Mouse (Mus musculus) heart, adult 2 months (tissue): ENCODE measurements around the gene Tnfrsf9.
A peak's percentile ranks its signal among the peaks of the same experiment; 100 is the strongest.

ENCODE experiments used
- CTCF ChIP-seq: fragments of 200-600 bp; IDR thresholded peaks from 2 replicates; pipeline ENCODE4 v1.8.1; 2022; ENCODE audit warnings: antibody characterized with exemption, mild to moderate bottlenecking, moderate library complexity
- EP300 ChIP-seq: fragments of 200-500 bp; IDR thresholded peaks from 2 replicates; pipeline ENCODE4 v1.6.1; 2011; ENCODE audit warnings: low read depth, low read length, control low read depth; ENCODE audit not compliant: insufficient read depth

GRCm38 (mm10) chr4:150914290-150914733 lies at the start of gene Tnfrsf9, which contains the start of gene Park7:
- TF ChIP-seq EP300, result 0 out of 2 replicates have a peak, but pooled peaks have one; percentile 43
- TF ChIP-seq CTCF, result peak; percentile 69
